Mouse (Mus musculus) adrenal gland, postnatal 14 days (tissue): ENCODE results near the gene Pttg1ip. TPM values are rescaled to one million over a fixed set of nuclear protein-coding genes. Genes with fewer than 3 reads are reported as not detected.

Experiments
- DNase-seq: peaks from one replicate; pipeline ENCODE4 v3.0.0; 2021; ENCODE audit warnings: mixed read lengths
- microRNA-seq, 2 experiments: library from miRNA; unstranded; fragments of <30 nt; microRNA quantifications; one replicate each; pipeline ENCODE4 v1.2.0; 2021
- total RNA-seq: library from RNA; stranded (reverse); gene quantifications from 2 replicates; pipeline ENCODE4 v1.2.3, GENCODE M21; 2021

Pttg1ip gene
- total RNA-seq, 1 experiment from 2014 or later, result 168 TPM

DNA sequence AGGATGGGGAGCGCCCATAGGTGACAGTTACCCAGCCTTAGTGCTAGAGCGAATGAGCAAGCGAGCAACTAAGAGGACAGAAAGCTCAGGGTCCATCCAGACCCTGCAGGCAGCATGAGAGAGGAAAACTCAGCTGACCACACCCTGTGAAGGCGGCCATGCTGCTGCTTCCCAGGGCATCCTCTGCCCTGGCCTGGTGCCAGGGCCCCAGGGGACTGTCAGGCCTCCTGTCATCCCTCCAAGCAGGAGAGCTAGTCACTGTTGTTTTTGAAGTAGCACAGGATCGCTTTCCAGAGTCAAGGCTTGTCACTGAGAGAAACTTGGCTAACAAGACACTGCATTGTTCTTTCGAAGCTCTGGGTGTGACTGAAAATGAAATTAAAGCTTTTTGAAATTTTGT lies 57.4 kb downstream of the Pttg1ip start:
- peak; percentile 58 for DNase-seq

DNA sequence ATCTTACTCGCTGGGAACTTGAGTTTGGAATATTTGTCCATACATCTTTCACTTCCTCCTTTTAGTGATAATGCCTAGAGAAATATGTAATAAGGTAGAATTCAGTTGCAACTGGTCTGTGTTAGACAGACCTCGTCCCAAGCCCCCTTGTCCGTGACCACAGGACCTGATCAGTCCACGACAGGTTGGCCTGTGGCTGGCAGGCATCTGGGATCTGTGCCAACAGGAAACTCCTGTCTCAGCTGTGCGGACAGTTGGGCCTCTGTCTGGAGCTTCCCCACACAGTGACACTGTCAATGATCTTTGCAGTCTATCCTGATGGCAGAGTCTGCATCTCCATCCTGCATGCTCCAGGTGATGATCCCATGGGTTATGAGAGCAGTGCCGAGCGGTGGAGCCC lies 61.6 kb downstream of the Pttg1ip start:
- DNase-seq, result no peak

DNA sequence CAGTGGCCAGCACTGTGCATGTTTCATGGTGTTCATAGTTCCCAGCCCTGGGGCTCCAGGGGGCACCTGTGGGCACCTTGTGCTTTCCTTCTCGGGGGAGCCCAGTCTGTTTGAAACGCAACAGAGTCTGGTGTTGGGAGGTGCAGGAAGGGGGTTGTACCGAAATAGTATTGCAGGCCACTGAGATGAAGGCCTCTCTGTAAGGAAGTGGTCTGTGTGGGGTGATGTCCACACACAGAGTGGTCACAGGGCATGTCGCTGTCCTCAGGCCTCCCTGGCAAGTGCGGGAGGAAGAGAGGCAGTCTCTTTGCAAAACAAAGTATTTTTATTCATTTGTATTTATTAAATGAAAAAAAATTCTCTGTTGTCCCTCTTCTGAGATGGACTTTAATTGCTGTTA lies 64.1 kb downstream of the Pttg1ip start:
- DNase-seq, result no peak

- no peak for DNase-seq
Observed at GRCm38 (mm10) chr10:77647461-77647860, 65.9 kb downstream of the Pttg1ip start.

- DNase-seq, result no peak
Observed at GRCm38 (mm10) chr10:77647901-77648300, 66.4 kb downstream of the Pttg1ip start.

Small RNA genes lying within 50 kb of the gene (microRNA-seq; reads per million reads assigned to microRNA genes)
- 12.2 to 13.6 reads per million in 2 experiments for gene Mir1930

Other genes with a start within 250 kb of the Pttg1ip start
- gene Adarb1, start 163.4 kb upstream of the Pttg1ip start, total RNA-seq, result 21.9 and 28.4 TPM in 2 replicates
- 21.6 and 27.2 TPM in 2 replicates for gene Fam207a, start 65.9 kb upstream of the Pttg1ip start, total RNA-seq
- gene Itgb2, start 51.5 kb upstream of the Pttg1ip start, total RNA-seq, result 5.8 and 16.0 TPM in 2 replicates
- 93.0 and 111 TPM in 2 replicates for gene Sumo3, start 24.4 kb downstream of the Pttg1ip start, total RNA-seq
- 23.6 and 31.5 TPM in 2 replicates for gene Gm49325, start 24.5 kb downstream of the Pttg1ip start, total RNA-seq
- gene Ube2g2, start 40.6 kb downstream of the Pttg1ip start, total RNA-seq, result 49.8 and 50.2 TPM in 2 replicates
- gene Tspear, start 104.8 kb downstream of the Pttg1ip start, total RNA-seq, result 0.41 TPM in 1 of 2 replicates, not detected in the other
- gene Gm19402, start 109.0 kb downstream of the Pttg1ip start, total RNA-seq, result not detected in 2 replicates
- gene Gm9508, start 115.5 kb downstream of the Pttg1ip start, total RNA-seq, result not detected in 2 replicates
- gene Gm10272, start 124.9 kb downstream of the Pttg1ip start, total RNA-seq, result not detected in 2 replicates
- not detected in 2 replicates for gene Gm10024, start 129.7 kb downstream of the Pttg1ip start, total RNA-seq
- gene Gm10142, start 134.1 kb downstream of the Pttg1ip start, total RNA-seq, result not detected in 2 replicates
- not detected in 2 replicates for gene Krtap12-1, start 138.9 kb downstream of the Pttg1ip start, total RNA-seq
- gene Gm10100, start 144.8 kb downstream of the Pttg1ip start, total RNA-seq, result not detected in 2 replicates
- gene Gm18596, start 160.9 kb downstream of the Pttg1ip start, total RNA-seq, result not detected in 2 replicates
- not detected in 2 replicates for gene Gm9736, start 169.6 kb downstream of the Pttg1ip start, total RNA-seq
- gene Gm3233, start 178.0 kb downstream of the Pttg1ip start, total RNA-seq, result not detected in 2 replicates
- gene Gm3238, start 189.6 kb downstream of the Pttg1ip start, total RNA-seq, result not detected in 2 replicates
- gene Gm7138, start 195.2 kb downstream of the Pttg1ip start, total RNA-seq, result not detected in 2 replicates
- gene Gm3250, start 200.8 kb downstream of the Pttg1ip start, total RNA-seq, result not detected in 2 replicates
- gene Gm7137, start 206.5 kb downstream of the Pttg1ip start, total RNA-seq, result not detected in 2 replicates
- gene Gm9639, start 213.4 kb downstream of the Pttg1ip start, total RNA-seq, result not detected in 2 replicates
- gene Gm19668, start 217.4 kb downstream of the Pttg1ip start, total RNA-seq, result not detected in 2 replicates
- gene Gm9507, start 230.1 kb downstream of the Pttg1ip start, total RNA-seq, result not detected in 2 replicates
- not detected in 2 replicates for gene Gm2696, start 233.0 kb downstream of the Pttg1ip start, total RNA-seq
- gene Krtap10-4, start 245.4 kb downstream of the Pttg1ip start, total RNA-seq, result not detected in 2 replicates